Mouse (Mus musculus): Measurements from ENCODE around the gene Crip1.
"Not testable (repeated sequence)": the region's sequence is repeated elsewhere in the genome, so short reads cannot be mapped to it uniquely, and the experiment has no call there.

Gene Crip1

DNA sequence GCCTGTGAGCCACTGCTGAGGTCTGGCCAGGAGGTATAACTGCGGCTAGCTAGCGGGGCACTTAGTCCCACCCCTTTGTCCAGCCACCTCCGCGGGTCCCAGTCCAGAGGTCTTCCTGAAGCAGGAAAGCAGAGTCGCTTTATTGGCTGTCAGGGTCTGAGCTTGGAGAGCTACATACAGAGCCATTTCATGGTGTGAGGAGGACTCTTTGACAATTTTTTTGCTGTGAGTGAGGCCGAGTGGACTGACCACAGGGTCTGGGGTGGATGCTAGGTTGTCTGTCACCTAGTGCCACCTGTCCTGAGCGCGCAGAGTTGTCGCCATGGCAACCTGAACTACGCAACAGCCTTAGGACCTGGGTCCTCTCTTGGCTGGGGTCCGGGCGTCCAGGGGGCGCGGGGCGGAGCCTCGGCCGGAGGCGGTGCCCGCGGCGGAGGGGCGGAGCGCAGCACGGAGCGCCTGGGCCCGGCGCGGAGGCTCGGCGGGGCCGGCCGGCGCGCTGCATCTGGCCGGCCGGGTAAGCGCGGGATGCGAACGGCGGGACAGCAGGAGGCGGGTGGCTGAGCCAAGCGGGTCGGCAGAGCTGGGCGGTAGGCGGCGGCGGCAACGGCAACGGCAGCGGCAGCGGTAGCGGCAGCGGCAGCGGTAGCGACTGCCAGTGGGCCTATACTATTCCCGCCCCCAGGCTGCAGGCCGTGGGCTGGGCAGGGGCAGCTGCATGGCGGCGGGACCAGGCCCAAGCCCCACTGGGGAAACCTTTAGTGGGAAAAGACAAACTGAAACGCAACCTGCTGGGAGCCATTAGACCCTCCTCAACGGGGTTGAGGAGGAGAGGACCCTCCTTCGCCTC lies 39.6 kb downstream of the Crip1 start, which contains the start of gene Tmem121:
TSS of gene Tmem121 (plus strand) at position 489 of the 850 bp plus-strand sequence.
- no peak for DNase-seq (ENCODE audit: low spot score)

- DNase-seq (ENCODE audit: low spot score) = no peak
Observed at GRCm38 (mm10) chr12:113186326-113187010, 40.4 kb downstream of the Crip1 start.

GRCm38 (mm10) chr12:113187011-113187375 lies 40.9 kb downstream of the Crip1 start:
- DNase-seq (ENCODE audit: low spot score) = no peak

DNA sequence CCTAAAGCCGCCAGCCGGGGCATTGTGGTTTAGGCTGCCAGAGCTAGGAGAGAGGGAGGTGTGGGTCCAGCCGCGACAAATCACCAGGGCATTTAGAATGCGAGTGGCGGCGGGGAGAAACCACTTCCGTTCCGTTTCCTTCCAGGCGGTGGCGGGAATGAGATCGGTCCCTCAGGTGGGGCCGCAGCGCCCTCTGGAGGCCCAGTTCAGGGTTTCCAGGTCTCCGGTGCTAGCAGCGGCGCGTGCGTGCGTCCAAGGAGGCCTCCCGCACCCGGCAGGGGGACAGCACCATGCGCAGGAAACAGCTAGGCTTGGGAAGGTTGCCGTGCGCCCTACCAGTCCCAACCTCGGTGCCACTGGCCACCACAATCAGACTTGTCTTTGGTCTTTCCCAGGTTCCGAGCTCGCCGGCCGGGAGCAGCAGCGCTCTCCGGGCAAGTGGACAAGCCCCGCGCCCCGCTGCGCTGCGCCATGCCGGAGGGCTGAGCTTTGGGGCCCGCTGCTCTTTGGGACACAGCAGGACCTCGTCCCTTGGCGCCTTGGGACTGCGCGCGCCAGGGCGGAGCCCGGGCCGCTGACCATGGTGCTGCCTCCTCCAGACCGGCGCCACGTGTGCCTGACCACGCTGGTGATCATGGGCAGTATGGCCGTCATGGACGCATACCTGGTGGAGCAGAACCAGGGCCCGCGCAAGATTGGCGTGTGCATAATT lies 41.6 kb downstream of the Crip1 start:
- peak; percentile 72 for DNase-seq (ENCODE audit: low spot score)

DNA sequence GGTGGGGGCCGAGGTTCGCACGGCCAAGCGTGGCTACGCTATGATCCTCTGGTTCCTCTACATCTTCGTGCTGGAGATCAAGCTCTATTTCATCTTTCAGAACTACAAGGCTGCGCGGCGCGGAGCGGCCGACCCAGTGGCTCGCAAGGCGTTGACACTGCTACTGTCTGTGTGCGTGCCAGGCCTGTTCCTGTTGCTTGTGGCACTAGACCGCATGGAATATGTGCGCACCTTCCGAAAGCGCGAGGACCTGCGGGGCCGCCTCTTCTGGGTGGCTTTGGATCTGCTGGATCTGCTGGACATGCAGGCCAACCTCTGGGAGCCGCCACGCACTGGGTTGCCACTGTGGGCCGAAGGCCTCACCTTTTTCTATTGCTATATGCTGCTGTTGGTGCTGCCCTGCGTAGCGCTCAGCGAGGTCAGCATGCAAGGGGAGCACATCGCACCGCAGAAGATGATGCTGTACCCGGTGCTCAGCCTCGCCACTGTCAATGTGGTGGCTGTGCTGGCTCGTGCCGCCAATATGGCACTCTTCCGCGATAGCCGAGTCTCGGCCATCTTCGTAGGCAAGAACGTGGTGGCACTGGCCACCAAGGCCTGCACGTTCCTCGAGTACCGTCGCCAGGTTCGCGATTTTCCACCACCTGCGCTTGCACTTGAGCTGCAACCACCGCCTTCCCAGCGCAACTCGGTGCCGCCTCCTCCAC lies 42.4 kb downstream of the Crip1 start:
- no peak for DNase-seq (ENCODE audit: low spot score)

GRCm38 (mm10) chr12:113193423-113193822 lies 47.3 kb downstream of the Crip1 start:
- no peak for DNase-seq (ENCODE audit: low spot score)

- DNase-seq (ENCODE audit: low spot score) = not testable (repeated sequence)
Observed at GRCm38 (mm10) chr12:113199132-113199531, 53.0 kb downstream of the Crip1 start.

- DNase-seq (ENCODE audit: low spot score) = no peak
Observed at GRCm38 (mm10) chr12:113201301-113201700, 55.2 kb downstream of the Crip1 start.

DNA sequence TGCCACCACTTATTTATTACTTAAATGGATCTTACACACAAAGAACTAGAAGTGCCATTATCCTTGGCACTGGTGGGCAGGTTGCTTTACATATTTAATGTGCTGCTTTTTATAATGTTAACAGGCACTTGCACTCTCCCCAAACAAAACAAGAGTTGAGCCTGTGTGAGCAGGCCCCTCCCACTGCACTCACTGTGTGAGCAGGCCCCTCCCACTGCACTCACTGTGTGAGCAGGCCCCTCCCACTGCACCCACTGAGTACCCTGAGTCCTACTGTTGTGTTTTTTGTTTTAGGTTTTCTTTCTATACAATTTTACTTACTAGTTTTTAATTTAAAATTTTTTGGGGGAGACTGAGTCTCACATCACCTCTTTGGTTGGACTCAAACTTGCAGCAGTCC lies 55.9 kb downstream of the Crip1 start:
- DNase-seq (ENCODE audit: low spot score) = no peak

All from layer of hippocampus, adult 9-10 months (tissue).